Mouse (Mus musculus): ENCODE measurements around the gene Gm45713. TPM values are rescaled to one million over a fixed set of nuclear protein-coding genes. Genes with fewer than 3 reads are reported as not detected.
A peak's percentile ranks its signal among the peaks of the same experiment; 100 is the strongest.

The Gm45713 gene
- polyA plus RNA-seq, 1 experiment: 0.08 TPM

GRCm38 (mm10) chr7:45107052-45107645, 28.9 kb downstream of the Gm45713 start:
- TF ChIP-seq CTCF (IDR thresholded peaks at IDR 0.05; ENCODE audit: extremely low read depth, insufficient read depth, low read length): no peak
- no peak for TF ChIP-seq POLR2A (IDR thresholded peaks at IDR 0.05; ENCODE audit: extremely low read depth, insufficient read depth, low read length)
- Histone ChIP-seq H3K27ac (ENCODE audit: insufficient read depth, low read length) (no peak overlapping the region), H3K4me3 (ENCODE audit: insufficient read depth, low read length) (no peak overlapping the region), H3K4me1 (ENCODE audit: control insufficient read depth, insufficient read depth, low read length) (no peaks in the 10 kb centered on the region)

- TF ChIP-seq CTCF (IDR thresholded peaks at IDR 0.05; ENCODE audit: extremely low read depth, insufficient read depth, low read length) (no peak), POLR2A (IDR thresholded peaks at IDR 0.05; ENCODE audit: extremely low read depth, insufficient read depth, low read length) (no peak)
- Histone ChIP-seq H3K27ac (ENCODE audit: insufficient read depth, low read length) (no peak overlapping the region), H3K4me3 (ENCODE audit: insufficient read depth, low read length) (no peak overlapping the region), H3K4me1 (ENCODE audit: control insufficient read depth, insufficient read depth, low read length) (no peaks in the 10 kb centered on the region)
Observed at GRCm38 (mm10) chr7:45106441-45106840, 29.6 kb downstream of the Gm45713 start.

GRCm38 (mm10) chr7:45105491-45105890, 30.5 kb downstream of the Gm45713 start:
- H3K4me3 ChIP-seq (ENCODE audit: insufficient read depth, low read length): no peak overlapping the region
- no peak overlapping the region for H3K27ac ChIP-seq (ENCODE audit: insufficient read depth, low read length)
- H3K4me1 ChIP-seq (ENCODE audit: control insufficient read depth, insufficient read depth, low read length): no peaks in the 10 kb centered on the region
- TF ChIP-seq CTCF (IDR thresholded peaks at IDR 0.05; ENCODE audit: extremely low read depth, insufficient read depth, low read length) (no peak), POLR2A (IDR thresholded peaks at IDR 0.05; ENCODE audit: extremely low read depth, insufficient read depth, low read length) (no peak)

- TF ChIP-seq CTCF (IDR thresholded peaks at IDR 0.05; ENCODE audit: extremely low read depth, insufficient read depth, low read length) (no peak), POLR2A (IDR thresholded peaks at IDR 0.05; ENCODE audit: extremely low read depth, insufficient read depth, low read length) (no peak)
- H3K4me1 ChIP-seq (ENCODE audit: control insufficient read depth, insufficient read depth, low read length): no peaks in the 10 kb centered on the region
- no peak overlapping the region for H3K4me3 ChIP-seq (ENCODE audit: insufficient read depth, low read length)
- H3K27ac ChIP-seq (ENCODE audit: insufficient read depth, low read length): no peak overlapping the region
Observed at GRCm38 (mm10) chr7:45104941-45105340, 31.1 kb downstream of the Gm45713 start.

GRCm38 (mm10) chr7:45103652-45104180, 32.3 kb downstream of the Gm45713 start, which contains the start of gene Fcgrt:
Fcgrt (minus strand) TSS chr7:45103851.
- TF ChIP-seq POLR2A (IDR thresholded peaks at IDR 0.05; ENCODE audit: extremely low read depth, insufficient read depth, low read length): peak; percentile 45; the same call in 1 of the 2 replicates
- no peak for TF ChIP-seq CTCF (IDR thresholded peaks at IDR 0.05; ENCODE audit: extremely low read depth, insufficient read depth, low read length)
- Histone ChIP-seq H3K4me1 (ENCODE audit: control insufficient read depth, insufficient read depth, low read length) (no peaks in the 10 kb centered on the region), H3K27ac (ENCODE audit: insufficient read depth, low read length) (peak within 1 kb of the TSS; percentile 54), H3K4me3 (ENCODE audit: insufficient read depth, low read length) (peak within 1 kb of the TSS; percentile 26; the same call in 1 of the 2 replicates)

GRCm38 (mm10) chr7:45102940-45103585, 33.0 kb downstream of the Gm45713 start:
- peak overlapping the region; percentile 54 for H3K27ac ChIP-seq (ENCODE audit: insufficient read depth, low read length)

GRCm38 (mm10) chr7:45102441-45102840, 33.6 kb downstream of the Gm45713 start:
- TF ChIP-seq CTCF (IDR thresholded peaks at IDR 0.05; ENCODE audit: extremely low read depth, insufficient read depth, low read length) (no peak), POLR2A (IDR thresholded peaks at IDR 0.05; ENCODE audit: extremely low read depth, insufficient read depth, low read length) (no peak)
- Histone ChIP-seq H3K4me3 (ENCODE audit: insufficient read depth, low read length) (peak overlapping the region; percentile 26; the same call in 1 of the 2 replicates), H3K4me1 (ENCODE audit: control insufficient read depth, insufficient read depth, low read length) (no peaks in the 10 kb centered on the region), H3K27ac (ENCODE audit: insufficient read depth, low read length) (no peak overlapping the region)

More at GRCm38 (mm10) chr7:45102940-45103585, 33.0 kb downstream of the Gm45713 start:
- H3K4me3 ChIP-seq (ENCODE audit: insufficient read depth, low read length): peak overlapping the region; percentile 26; the same call in 1 of the 2 replicates
- TF ChIP-seq CTCF (IDR thresholded peaks at IDR 0.05; ENCODE audit: extremely low read depth, insufficient read depth, low read length) (no peak), POLR2A (IDR thresholded peaks at IDR 0.05; ENCODE audit: extremely low read depth, insufficient read depth, low read length) (no peak)
- H3K4me1 ChIP-seq (ENCODE audit: control insufficient read depth, insufficient read depth, low read length): no peaks in the 10 kb centered on the region

- Histone ChIP-seq H3K4me3 (ENCODE audit: insufficient read depth, low read length) (no peak overlapping the region), H3K27ac (ENCODE audit: insufficient read depth, low read length) (no peak overlapping the region), H3K4me1 (ENCODE audit: control insufficient read depth, insufficient read depth, low read length) (no peaks in the 10 kb centered on the region)
- TF ChIP-seq CTCF (IDR thresholded peaks at IDR 0.05; ENCODE audit: extremely low read depth, insufficient read depth, low read length) (no peak), POLR2A (IDR thresholded peaks at IDR 0.05; ENCODE audit: extremely low read depth, insufficient read depth, low read length) (no peak)
Observed at GRCm38 (mm10) chr7:45100046-45100445, 36.0 kb downstream of the Gm45713 start.

- Histone ChIP-seq H3K27ac (ENCODE audit: insufficient read depth, low read length) (no peak overlapping the region), H3K4me3 (ENCODE audit: insufficient read depth, low read length) (no peak overlapping the region), H3K4me1 (ENCODE audit: control insufficient read depth, insufficient read depth, low read length) (no peaks in the 10 kb centered on the region)
- TF ChIP-seq CTCF (IDR thresholded peaks at IDR 0.05; ENCODE audit: extremely low read depth, insufficient read depth, low read length) (no peak), POLR2A (IDR thresholded peaks at IDR 0.05; ENCODE audit: extremely low read depth, insufficient read depth, low read length) (no peak)
Observed at GRCm38 (mm10) chr7:45098541-45099240, 37.3 kb downstream of the Gm45713 start.
